Mouse (Mus musculus) B cell, adult 2 months (primary cell): ENCODE data around the gene Pgm2l1.

Source experiments
- DNase-seq, 2 experiments: peaks; one replicate each; pipeline ENCODE4 v3.0.0; 2022

The Pgm2l1 gene

DNA sequence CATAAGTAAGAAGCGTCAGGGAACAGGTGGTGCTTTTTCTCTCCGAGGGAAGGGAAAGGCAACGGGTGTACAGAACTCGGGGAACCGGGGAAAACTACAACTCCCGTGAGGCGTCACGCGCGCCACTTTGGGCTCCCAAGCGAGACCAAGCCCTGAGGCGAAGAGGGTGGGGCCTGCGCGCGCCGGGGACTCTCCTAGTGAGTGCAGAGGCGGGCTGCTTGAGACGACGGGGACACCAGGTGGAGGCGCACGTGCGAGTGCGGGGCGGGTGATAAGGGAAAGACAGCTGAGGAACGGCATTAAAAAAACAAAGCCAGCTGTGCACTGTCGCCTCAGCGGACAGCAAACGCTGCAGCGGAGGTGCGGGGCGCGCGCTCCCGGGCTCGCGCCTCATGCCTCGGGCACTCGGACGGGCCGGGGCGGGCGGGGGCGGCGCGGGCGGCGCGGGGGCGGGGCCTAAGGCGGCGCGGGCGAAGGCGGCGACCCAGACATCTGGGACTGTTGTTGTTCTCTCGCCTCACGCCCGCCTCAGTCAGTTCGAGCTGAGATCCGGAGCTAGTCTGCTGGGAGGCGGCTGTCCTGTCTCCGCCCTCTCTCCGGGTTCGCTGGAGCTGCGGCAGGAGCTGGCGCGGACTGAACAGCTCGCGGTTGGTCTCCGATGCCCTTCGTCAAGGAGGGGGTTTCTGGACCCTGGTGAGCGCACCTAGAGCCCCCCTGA lies at the start of gene Pgm2l1:
Pgm2l1 (plus strand) TSS at position 237 of the 718 bp plus-strand sequence.
- DNase-seq: peak; percentile 97 to 98

DNA sequence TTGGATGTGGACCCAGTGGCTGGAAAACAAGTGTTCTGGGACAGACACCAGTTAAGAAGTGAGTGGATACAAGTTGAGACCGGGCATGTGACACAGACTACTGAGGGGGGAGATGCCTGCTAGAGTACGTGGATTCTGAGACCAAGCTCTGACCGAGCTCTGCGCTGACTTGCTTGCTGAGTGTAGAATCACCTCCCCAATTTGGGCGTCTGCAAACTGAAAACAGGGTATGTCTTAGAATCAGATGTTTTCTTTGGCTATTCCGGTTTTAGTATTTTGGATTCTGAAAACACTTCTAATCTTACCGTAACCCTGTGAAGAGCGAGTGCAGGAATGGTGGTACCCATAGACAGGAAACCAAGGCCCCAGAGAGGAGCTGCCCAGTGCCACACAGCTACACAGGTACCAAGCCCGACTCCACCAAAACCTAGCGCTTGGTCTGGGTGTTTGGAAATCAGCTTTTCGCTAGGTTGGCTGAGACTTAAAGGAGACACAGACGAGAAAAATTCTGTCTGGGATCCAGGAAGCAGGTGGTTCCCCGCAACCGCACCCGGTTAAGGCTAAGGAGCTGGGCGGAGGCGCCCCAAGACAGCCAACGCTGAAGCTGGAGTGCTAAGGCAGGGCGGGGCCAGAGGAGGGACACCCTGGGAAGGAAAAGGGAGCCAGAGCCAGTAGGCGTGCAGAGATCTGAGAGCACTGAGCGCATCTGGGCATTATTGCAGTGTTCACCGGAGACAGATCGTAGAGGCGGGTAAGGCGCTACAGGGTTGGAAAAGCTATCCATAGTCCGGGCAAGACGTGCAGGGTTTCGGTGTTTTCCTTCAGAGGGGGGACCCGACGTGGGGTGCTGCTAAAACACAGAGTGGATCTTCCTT lies 48.9 kb upstream of the Pgm2l1 start:
- DNase-seq: no peak

GRCm38 (mm10) chr7:100178891-100179233 lies 48.3 kb upstream of the Pgm2l1 start:
- no peak for DNase-seq

DNA sequence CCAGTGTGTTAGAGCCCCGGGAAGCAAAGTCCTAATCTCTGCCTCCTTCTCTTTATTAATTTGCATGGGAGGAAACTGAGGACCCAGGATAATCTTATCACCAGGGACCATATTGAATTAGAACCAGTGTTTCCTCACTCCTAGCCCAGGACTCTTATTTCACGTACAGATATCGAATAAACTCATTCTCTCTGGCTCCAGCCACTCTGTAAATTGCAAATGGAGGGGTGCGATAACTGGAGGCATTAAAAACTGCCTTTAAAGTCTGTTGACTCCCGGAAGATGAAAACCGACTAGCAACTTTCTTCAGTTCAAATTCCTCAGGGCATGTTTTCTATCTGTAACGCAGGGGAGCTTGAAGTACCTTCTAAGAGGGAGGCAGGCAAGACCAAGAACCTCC lies 47.8 kb upstream of the Pgm2l1 start:
- DNase-seq: no peak

DNA sequence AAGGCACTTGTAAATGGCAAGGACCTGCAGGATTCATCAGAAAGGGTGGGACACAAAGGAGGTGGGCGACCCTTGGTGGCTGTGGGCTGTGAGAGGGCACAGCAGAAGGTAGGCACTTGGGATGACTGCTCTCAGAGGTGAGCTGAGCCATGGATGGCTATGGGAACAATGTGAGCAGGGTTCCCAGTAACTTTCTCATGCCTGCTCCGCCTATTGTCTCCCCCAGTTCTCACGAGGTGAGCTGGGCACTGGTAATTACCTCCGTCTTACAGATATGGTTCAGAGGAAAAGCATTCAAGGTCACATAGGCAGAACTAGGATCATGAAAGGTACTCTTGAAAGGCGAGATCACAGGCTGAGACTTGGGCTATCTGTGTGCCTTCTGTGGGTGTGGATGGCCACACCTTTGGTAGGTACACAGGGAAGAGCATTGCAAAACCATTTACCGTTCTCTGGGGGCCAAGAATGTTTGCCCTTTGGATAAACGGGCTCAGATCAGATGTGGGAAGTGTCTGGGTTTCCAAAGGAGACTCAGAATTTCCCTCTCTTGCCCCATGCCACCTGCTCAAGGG lies 47.3 kb upstream of the Pgm2l1 start:
- DNase-seq: no peak

GRCm38 (mm10) chr7:100181176-100181575 lies 46.0 kb upstream of the Pgm2l1 start:
- DNase-seq: no peak

GRCm38 (mm10) chr7:100181614-100182013 lies 45.6 kb upstream of the Pgm2l1 start:
- no peak for DNase-seq

DNA sequence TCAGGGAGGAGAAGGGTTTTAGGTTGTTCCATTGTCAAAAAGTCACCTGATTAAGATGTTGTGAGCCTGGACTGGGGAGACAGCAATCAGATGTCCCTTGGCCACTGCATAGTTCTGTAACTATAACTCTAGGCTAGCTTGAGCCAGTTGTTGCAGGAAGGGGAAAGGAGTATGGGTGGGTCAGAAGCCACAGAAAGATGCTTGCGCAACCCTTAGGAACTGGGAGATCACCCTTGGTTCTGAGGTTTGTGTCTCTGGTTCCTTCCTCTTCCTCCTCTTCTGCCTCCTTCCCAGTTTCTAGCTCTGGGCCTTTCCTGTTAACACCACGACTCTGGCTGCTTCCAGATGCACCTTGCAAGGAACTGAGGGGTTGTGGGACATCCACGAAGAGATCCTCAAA lies 44.8 kb upstream of the Pgm2l1 start:
- DNase-seq: no peak

DNA sequence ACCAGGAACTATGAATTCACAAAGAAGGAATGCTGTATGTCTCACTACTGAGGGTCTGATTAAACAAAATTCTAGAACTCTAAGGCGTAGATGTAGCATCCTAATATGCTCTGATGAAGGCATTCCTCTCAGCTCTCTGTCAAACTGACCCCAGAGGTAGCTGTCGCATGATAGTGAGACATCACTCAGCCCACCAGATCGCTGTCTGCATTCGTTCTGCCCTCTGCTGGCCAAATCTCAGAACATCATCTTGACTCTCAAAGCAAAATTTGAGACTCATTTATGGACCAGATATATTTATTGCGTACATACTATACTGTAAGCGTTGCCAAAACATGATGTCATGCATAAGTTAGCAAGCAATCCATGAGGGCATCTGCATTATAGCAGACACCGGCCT lies 39.6 kb upstream of the Pgm2l1 start:
- DNase-seq: peak; percentile 57 to 61

DNA sequence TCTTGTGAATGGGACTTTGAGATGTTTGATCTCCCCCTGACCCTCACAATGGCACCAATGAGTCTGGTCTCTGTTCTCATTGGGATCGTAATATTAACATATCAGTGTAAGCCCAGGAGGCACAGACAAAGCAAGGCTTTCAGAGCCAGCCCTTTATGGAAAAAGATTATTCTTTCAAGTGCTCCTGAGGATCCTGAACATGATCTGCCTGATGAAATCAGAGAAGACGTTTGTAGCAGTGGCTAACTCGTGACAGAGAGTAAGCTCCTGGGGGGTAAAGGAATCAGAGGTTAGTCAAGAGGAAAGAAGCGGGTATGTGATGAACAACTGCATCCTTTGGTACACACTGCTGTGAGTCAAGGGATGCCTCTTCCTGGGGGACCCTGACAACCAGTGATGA lies 37.0 kb upstream of the Pgm2l1 start:
- DNase-seq: no peak

DNA sequence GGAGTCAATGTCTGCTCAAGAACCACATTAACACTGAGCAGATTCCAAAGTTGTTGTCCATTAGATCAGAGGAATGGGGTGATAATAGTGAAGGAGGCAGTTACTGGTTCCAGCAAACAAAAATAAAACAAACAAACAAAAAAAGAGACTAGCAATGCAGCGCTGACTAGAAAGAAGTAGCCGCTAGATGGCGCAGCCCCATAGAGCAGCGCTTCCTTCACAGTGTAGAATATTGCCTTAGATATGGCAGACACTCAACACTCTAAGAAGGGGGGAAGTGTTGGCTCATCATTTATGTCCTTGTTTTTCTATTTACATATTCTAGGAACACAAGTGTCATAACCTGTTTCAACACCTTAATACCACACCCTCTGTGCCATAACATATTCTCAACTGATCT lies 36.4 kb upstream of the Pgm2l1 start:
- DNase-seq: peak; percentile 70 to 73

DNA sequence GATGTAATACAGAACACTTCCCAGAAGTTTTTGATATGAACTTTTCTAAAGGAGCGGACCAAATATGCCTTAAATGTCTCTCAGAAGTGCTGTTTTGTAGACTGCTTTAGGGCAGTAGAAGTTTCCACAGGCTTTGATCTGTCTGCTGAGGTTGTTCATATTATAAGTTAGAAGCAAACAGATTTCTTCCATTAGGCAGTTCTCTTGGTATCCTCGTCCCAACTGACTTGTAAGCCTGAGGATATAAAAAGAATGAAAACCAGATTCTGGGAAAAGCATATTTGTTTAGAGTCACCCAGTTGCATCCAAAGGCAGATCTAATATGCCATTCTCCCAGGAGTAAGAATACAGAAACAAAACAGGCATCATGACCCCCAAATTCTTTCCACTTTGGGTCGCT lies 26.0 kb upstream of the Pgm2l1 start:
- no peak for DNase-seq

GRCm38 (mm10) chr7:100203616-100204015 lies 23.6 kb upstream of the Pgm2l1 start:
- DNase-seq: no peak

DNA sequence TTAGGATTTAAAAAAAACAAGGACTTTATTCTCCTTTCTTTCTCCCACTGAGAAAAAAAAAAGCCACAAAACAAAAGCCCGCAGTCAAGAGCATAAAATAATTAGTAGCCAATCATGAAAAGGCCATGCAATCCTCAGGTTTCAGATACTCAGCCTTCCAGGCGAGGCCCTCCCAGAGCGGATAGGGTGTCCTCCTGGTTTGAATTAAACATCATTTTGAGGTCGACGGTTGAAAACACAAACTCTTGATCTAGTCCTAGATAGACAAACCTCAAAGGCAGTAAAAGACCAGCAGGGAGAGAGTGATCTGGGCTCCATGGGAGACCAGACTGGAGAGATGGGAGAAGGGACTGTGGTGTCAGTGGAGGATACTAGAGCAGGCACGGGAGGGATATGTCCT lies 22.3 kb upstream of the Pgm2l1 start:
- DNase-seq: no peak

GRCm38 (mm10) chr7:100206144-100206543 lies 21.1 kb upstream of the Pgm2l1 start:
- DNase-seq: no peak

- no peak for DNase-seq
These were observed 19.3 kb upstream of the Pgm2l1 start for GRCm38 (mm10) chr7:100207886-100208285.

- DNase-seq: no peak
These were observed 12.9 kb upstream of the Pgm2l1 start for GRCm38 (mm10) chr7:100214310-100214709.

DNA sequence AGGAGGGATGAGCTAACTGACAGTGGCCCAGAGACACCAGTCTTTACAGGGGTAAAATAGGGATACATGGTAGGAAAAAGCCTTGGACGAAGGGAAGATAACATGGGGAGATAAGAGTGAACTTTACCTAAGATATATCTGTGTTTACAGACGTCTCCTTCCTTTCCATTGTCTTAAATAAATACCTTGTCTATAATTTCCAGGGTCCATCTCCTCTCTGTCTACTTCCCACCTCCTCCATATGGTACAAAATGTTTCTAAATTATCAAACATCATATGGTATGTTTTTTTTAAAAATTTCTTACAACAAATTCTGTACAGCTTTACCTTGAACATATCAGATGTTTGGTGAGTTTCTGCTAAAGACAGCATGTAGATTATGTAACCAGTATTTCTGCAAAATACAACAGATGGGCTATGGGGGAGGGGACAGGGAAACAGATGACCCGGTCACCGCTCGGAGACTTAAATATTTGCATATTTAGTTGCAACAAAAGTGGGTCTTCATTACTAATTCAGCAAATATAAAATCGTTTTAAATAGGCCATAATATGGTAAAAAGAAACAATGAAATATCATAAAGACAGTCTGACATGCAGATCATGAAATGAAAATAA lies 12.0 kb upstream of the Pgm2l1 start:
- no peak for DNase-seq

- no peak for DNase-seq
These were observed 11.2 kb upstream of the Pgm2l1 start for GRCm38 (mm10) chr7:100215976-100216375.

GRCm38 (mm10) chr7:100216601-100217565 lies 10.3 kb upstream of the Pgm2l1 start:
- DNase-seq: no peak

- peak in 1 of 2 experiments; percentile 51 for DNase-seq
These were observed 817 bp downstream of the Pgm2l1 start for GRCm38 (mm10) chr7:100227896-100228525.

- DNase-seq: no peak
These were observed 1.8 kb downstream of the Pgm2l1 start for GRCm38 (mm10) chr7:100228957-100229356.
